Mouse (Mus musculus) liver, adult 2 months (tissue): ENCODE results near the gene Gm20696. TPM values are rescaled to one million over a fixed set of nuclear protein-coding genes. Genes with fewer than 3 reads are reported as not detected.

ENCODE experiments used
- DNase-seq: peaks from one replicate; pipeline ENCODE4 v3.0.0-alpha.2; 2011; ENCODE audit warnings: low read depth, low spot score; ENCODE audit errors: extremely low read depth
- H3K27ac ChIP-seq: fragments of 200-500 bp; replicated peaks from 2 replicates; pipeline ENCODE4 v1.5.1; 2012; ENCODE audit warnings: low read depth, mild to moderate bottlenecking, control low read depth, inconsistent platforms, low read length; ENCODE audit not compliant: insufficient read depth
- H3K27me3 ChIP-seq: fragments of 200-500 bp; 2 replicates; pipeline ENCODE4 v1.6.1; 2012; ENCODE audit warnings: mild to moderate bottlenecking, moderate library complexity, low read length, inconsistent platforms; ENCODE audit not compliant: control insufficient read depth, insufficient read depth
- H3K36me3 ChIP-seq: fragments of 200-500 bp; 2 replicates; pipeline ENCODE4 v1.6.1; 2012; ENCODE audit warnings: low read length, inconsistent platforms; ENCODE audit not compliant: control insufficient read depth, insufficient read depth
- H3K4me1 ChIP-seq: fragments of 200-500 bp; 2 replicates; pipeline ENCODE4 v1.6.1; 2011; ENCODE audit warnings: low read length; ENCODE audit not compliant: control insufficient read depth, insufficient read depth
- H3K4me3 ChIP-seq: fragments of 200-500 bp; 2 replicates; pipeline ENCODE4 v1.5.1; 2011; ENCODE audit warnings: low read depth, mild to moderate bottlenecking, control low read depth, low read length, moderate library complexity; ENCODE audit not compliant: insufficient read depth
- H3K79me2 ChIP-seq: fragments of 200-500 bp; 2 replicates; pipeline ENCODE4 v1.6.1; 2012; ENCODE audit warnings: inconsistent platforms, mild to moderate bottlenecking, low read length, moderate library complexity; ENCODE audit not compliant: control insufficient read depth, insufficient read depth
- H3K9ac ChIP-seq: fragments of 200-500 bp; 2 replicates; pipeline ENCODE4 v1.6.1; 2012; ENCODE audit warnings: low read depth, mild to moderate bottlenecking, control low read depth, inconsistent platforms, low read length
- CTCF ChIP-seq: fragments of 200-500 bp; IDR thresholded peaks from 2 replicates; pipeline ENCODE4 v1.5.1; 2011; ENCODE audit warnings: low read depth, low read length, control low read depth
- POLR2A ChIP-seq: fragments of 200-500 bp; IDR thresholded peaks from 2 replicates; pipeline ENCODE4 v1.6.1; 2011; ENCODE audit warnings: low read length, control low read depth; ENCODE audit not compliant: insufficient read depth; ENCODE audit errors: extremely low read depth
- WGBS: fragments of 180-500 bp; shearing (Covaris S2); methylation state at CpG from one replicate; pipeline ENCODE4 v1.1.7; 2018; 5-methylcytosine and 5-hydroxymethylcytosine counted together
- polyA plus RNA-seq: library from polyadenylated mRNA; depleted of rRNA; stranded (reverse); fragments of >200 nt; gene quantifications from 2 replicates; pipeline ENCODE4 v1.2.3, GENCODE M21; 2012
- total RNA-seq: library from RNA; depleted of rRNA; stranded (reverse); fragments of >200 nt; gene quantifications from 2 replicates; pipeline ENCODE4 v1.2.3, GENCODE M21; 2014

Gm20696 gene
- total and polyA plus RNA-seq, 2 experiments, result 0.26 to 6.5 TPM

- Histone ChIP-seq H3K9ac (no peak overlapping the region), H3K27ac (no peak overlapping the region), H3K36me3 (no peaks in the 10 kb centered on the region), H3K4me3 (no peak overlapping the region), H3K4me1 (no peaks in the 10 kb centered on the region), H3K27me3 (0 out of 2 replicates have a peak, but pooled peaks cover 2% of the 10 kb centered on the region), H3K79me2 (no peaks in the 10 kb centered on the region)
- 57% methylated on average over 5 of the region's 5 CpGs for WGBS
- peak; percentile 36 for DNase-seq
- TF ChIP-seq POLR2A, result no peak
- TF ChIP-seq CTCF, result peak; percentile 32; the same call in 1 of the 2 replicates
These were observed 18.3 kb upstream of the Gm20696 start for GRCm38 (mm10) chr6:99684899-99685298.

DNA sequence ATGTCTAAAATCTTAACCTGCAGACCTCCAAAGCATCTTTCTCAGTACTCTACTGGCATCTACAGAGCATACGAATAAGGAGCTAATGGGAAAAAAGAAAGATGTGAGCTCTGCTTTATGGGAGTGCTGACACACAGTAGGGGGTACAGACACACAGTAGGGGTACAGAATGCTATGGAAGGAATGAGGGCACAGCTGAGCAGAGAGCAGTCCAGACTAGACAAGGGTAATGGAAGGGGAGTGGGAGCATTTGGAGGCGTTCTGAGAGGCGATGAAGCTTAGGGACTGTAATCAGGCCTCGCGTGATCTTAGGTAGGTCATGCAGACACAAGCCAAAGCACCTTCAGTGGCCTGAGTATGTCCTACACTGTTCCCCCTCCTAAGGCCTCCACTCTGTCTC lies 17.4 kb upstream of the Gm20696 start:
- TF ChIP-seq CTCF (no peak), POLR2A (no peak)
- no peak for DNase-seq
- Histone ChIP-seq H3K79me2 (no peaks in the 10 kb centered on the region), H3K9ac (no peak overlapping the region), H3K27ac (no peak overlapping the region), H3K4me1 (no peaks in the 10 kb centered on the region), H3K27me3 (0 out of 2 replicates have a peak, but pooled peaks cover 2% of the 10 kb centered on the region), H3K36me3 (no peaks in the 10 kb centered on the region), H3K4me3 (no peak overlapping the region)
- 96% methylated on average over 5 of the region's 5 CpGs for WGBS

DNA sequence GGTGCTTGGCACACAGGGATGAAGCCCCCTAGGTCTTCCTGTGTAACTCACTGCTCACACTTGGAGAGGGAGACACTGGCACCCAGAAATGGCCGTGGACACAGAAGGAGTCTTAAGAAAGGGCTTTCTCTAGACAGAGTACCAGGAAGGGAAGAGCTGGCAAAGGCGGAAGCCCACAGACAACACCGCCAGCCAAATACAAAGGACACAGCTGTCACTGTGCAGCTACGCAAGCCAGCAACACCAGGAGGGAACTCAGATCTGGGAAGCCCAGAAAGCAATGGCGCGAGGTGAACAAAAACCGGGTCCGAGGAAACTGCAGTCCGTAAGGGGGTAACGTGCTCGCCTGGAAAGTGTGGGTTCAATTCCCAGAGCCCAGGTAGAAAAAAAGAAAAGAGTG lies 11.5 kb upstream of the Gm20696 start:
- Histone ChIP-seq H3K27ac (no peak overlapping the region), H3K4me3 (no peak overlapping the region), H3K36me3 (no peaks in the 10 kb centered on the region), H3K4me1 (no peaks in the 10 kb centered on the region), H3K9ac (no peak overlapping the region), H3K27me3 (peaks cover 4% of the 10 kb centered on the region; the same call in 1 of the 2 replicates), H3K79me2 (no peaks in the 10 kb centered on the region)
- DNase-seq, result no peak
- no peak for TF ChIP-seq POLR2A
- no peak for TF ChIP-seq CTCF
- WGBS, result 80% methylated on average over 11 of the region's 11 CpGs

- TF ChIP-seq CTCF, result no peak
- no peak for TF ChIP-seq POLR2A
- DNase-seq, result no peak
- H3K27me3 ChIP-seq, result peaks cover 4% of the 10 kb centered on the region; the same call in 1 of the 2 replicates
- H3K4me1 ChIP-seq, result no peaks in the 10 kb centered on the region
- WGBS, result 71% methylated on average over 8 of the region's 8 CpGs
- no peaks in the 10 kb centered on the region for H3K36me3 ChIP-seq
- H3K9ac ChIP-seq, result no peak overlapping the region
- no peaks in the 10 kb centered on the region for H3K79me2 ChIP-seq
- H3K27ac ChIP-seq, result no peak overlapping the region
- no peak overlapping the region for H3K4me3 ChIP-seq
These were observed 10.7 kb upstream of the Gm20696 start for GRCm38 (mm10) chr6:99677325-99677724.

DNA sequence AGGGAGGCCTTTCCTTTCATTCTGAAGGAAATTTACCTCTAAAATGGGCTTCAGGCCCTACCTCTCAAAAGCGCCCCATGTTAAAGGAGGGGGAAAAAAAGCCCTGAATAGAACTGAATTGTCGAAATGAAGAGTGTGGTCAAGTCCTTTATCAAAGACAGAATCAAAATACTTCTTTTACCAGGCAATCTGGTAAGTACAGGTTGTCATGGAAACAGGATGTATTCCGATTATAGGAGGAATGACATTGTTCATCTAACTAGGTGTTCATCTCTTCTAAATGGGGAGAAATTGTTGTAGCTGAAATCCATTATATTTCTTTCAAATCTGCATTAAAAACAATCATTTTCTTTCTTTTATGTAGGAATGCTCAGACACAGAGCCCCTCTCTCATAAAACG lies 7.9 kb upstream of the Gm20696 start:
- 84% methylated on average over 4 of the region's 4 CpGs for WGBS
- Histone ChIP-seq H3K36me3 (no peaks in the 10 kb centered on the region), H3K4me3 (no peak overlapping the region), H3K79me2 (no peaks in the 10 kb centered on the region), H3K4me1 (no peaks in the 10 kb centered on the region), H3K9ac (no peak overlapping the region), H3K27me3 (peaks cover 4% of the 10 kb centered on the region; the same call in 1 of the 2 replicates), H3K27ac (no peak overlapping the region)
- TF ChIP-seq CTCF (no peak), POLR2A (no peak)
- DNase-seq, result no peak

GRCm38 (mm10) chr6:99671768-99672167 lies 5.2 kb upstream of the Gm20696 start:
- WGBS, result 64% methylated on average over 3 of the region's 3 CpGs
- no peaks in the 10 kb centered on the region for H3K27me3 ChIP-seq

More at GRCm38 (mm10) chr6:99671768-99672167, 5.2 kb upstream of the Gm20696 start:
- no peak overlapping the region for H3K27ac ChIP-seq
- no peaks in the 10 kb centered on the region for H3K4me1 ChIP-seq
- H3K36me3 ChIP-seq, result no peaks in the 10 kb centered on the region
- no peak overlapping the region for H3K4me3 ChIP-seq
- DNase-seq, result no peak
- H3K9ac ChIP-seq, result no peak overlapping the region
- TF ChIP-seq POLR2A, result no peak
- no peaks in the 10 kb centered on the region for H3K79me2 ChIP-seq
